Mouse (Mus musculus) cortical plate, adult 2 months (tissue): Measurements from ENCODE around the gene Bcar3.

ENCODE experiments used
- CTCF ChIP-seq: fragments of 200-500 bp; IDR thresholded peaks from 2 replicates; pipeline ENCODE4 v1.5.1; 2011; ENCODE audit warnings: mild to moderate bottlenecking, control low read depth, low read length; ENCODE audit not compliant: insufficient read depth; ENCODE audit errors: extremely low read depth
- POLR2A ChIP-seq: fragments of 200-500 bp; IDR thresholded peaks from 2 replicates; pipeline ENCODE4 v1.6.1; 2011; ENCODE audit warnings: mild to moderate bottlenecking, low read length, control low read depth; ENCODE audit not compliant: insufficient read depth; ENCODE audit errors: extremely low read depth

DNA sequence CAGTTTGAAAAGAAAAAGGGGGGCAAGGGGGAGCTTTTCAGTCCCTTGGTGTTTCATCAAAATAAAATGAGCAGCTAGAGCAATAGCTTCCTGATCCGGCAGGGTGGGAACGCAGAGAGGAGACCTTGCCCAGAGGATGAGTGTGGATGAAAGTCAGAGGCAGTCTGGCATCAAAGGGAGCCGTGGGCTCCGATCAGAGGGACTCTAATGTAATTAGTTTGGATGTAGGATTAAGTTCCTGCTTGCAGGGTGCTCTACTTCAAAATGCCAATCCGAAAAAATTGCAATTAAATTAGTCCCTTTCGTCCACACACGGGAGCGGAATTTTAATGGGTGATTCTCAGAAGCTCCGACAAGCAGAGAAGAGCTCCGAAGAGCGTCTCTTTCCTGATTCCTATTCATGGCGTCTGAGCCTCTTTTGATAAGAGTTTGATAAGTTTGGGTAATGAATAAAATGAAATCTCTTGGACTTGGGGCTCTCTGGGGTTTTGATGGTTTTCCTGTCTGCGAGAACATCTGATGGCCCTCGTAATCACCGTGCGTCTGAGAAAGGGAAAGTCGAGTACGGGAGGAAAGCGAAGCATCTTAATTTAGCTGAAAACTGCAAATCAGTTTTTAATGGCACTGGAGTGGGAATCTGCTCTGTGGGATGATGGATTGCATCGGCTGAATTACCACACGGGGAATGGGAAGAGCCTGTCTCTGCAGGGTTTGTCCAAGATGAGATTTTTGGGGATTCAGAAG, 199.1 kb downstream of the Bcar3 start:
- TF ChIP-seq CTCF (no peak), POLR2A (no peak)
